Mouse (Mus musculus): ENCODE data around the gene Htra3.

The Htra3 gene

GRCm38 (mm10) chr5:35653743-35654395, 25.7 kb downstream of the Htra3 start:
- DNase-seq (ENCODE audit: inconsistent ontology term): no peak

GRCm38 (mm10) chr5:35652872-35653271, 26.7 kb downstream of the Htra3 start:
- DNase-seq (ENCODE audit: inconsistent ontology term): no peak

- no peak for DNase-seq (ENCODE audit: inconsistent ontology term)
Measured at GRCm38 (mm10) chr5:35652319-35652718, 27.3 kb downstream of the Htra3 start.

- no peak for DNase-seq (ENCODE audit: inconsistent ontology term)
Measured at GRCm38 (mm10) chr5:35648230-35648629, 31.4 kb downstream of the Htra3 start.

- DNase-seq (ENCODE audit: inconsistent ontology term): no peak
Measured at GRCm38 (mm10) chr5:35647562-35647961, 32.0 kb downstream of the Htra3 start.

GRCm38 (mm10) chr5:35646927-35647326, 32.7 kb downstream of the Htra3 start:
- no peak for DNase-seq (ENCODE audit: inconsistent ontology term)

- DNase-seq (ENCODE audit: inconsistent ontology term): peak; percentile 32
Measured at GRCm38 (mm10) chr5:35645938-35646493, 33.6 kb downstream of the Htra3 start.

GRCm38 (mm10) chr5:35644082-35644481, 35.5 kb downstream of the Htra3 start:
- DNase-seq (ENCODE audit: inconsistent ontology term): no peak

GRCm38 (mm10) chr5:35643401-35644048, 36.1 kb downstream of the Htra3 start:
- no peak for DNase-seq (ENCODE audit: inconsistent ontology term)

GRCm38 (mm10) chr5:35641961-35642584, 37.5 kb downstream of the Htra3 start:
- DNase-seq (ENCODE audit: inconsistent ontology term): no peak

GRCm38 (mm10) chr5:35636016-35636415, 43.6 kb downstream of the Htra3 start:
- no peak for DNase-seq (ENCODE audit: inconsistent ontology term)

- DNase-seq (ENCODE audit: inconsistent ontology term): no peak
Measured at GRCm38 (mm10) chr5:35632841-35633240, 46.7 kb downstream of the Htra3 start.

GRCm38 (mm10) chr5:35631755-35632154, 47.8 kb downstream of the Htra3 start:
- DNase-seq (ENCODE audit: inconsistent ontology term): no peak

- DNase-seq (ENCODE audit: inconsistent ontology term): no peak
Measured at GRCm38 (mm10) chr5:35631224-35631623, 48.4 kb downstream of the Htra3 start.

- DNase-seq (ENCODE audit: inconsistent ontology term): peak; percentile 27
Measured at GRCm38 (mm10) chr5:35630706-35631105, 48.9 kb downstream of the Htra3 start.

- no peak for DNase-seq (ENCODE audit: inconsistent ontology term)
Measured at GRCm38 (mm10) chr5:35629333-35629732, 50.2 kb downstream of the Htra3 start.

- no peak for DNase-seq (ENCODE audit: inconsistent ontology term)
Measured at GRCm38 (mm10) chr5:35628685-35629084, 50.9 kb downstream of the Htra3 start.

- DNase-seq (ENCODE audit: inconsistent ontology term): no peak
Measured at GRCm38 (mm10) chr5:35627307-35627840, 52.2 kb downstream of the Htra3 start.

- DNase-seq (ENCODE audit: inconsistent ontology term): no peak
Measured at GRCm38 (mm10) chr5:35626408-35626807, 53.2 kb downstream of the Htra3 start.

- no peak for DNase-seq (ENCODE audit: inconsistent ontology term)
Measured at GRCm38 (mm10) chr5:35624751-35625239, 54.8 kb downstream of the Htra3 start.

GRCm38 (mm10) chr5:35623831-35624230, 55.8 kb downstream of the Htra3 start:
- no peak for DNase-seq (ENCODE audit: inconsistent ontology term)

- peak; percentile 58 for DNase-seq (ENCODE audit: inconsistent ontology term)
Measured at GRCm38 (mm10) chr5:35621114-35621513, 58.5 kb downstream of the Htra3 start.
